Mouse (Mus musculus) C2C12 (cell line): ENCODE data around the gene Atp6v0d1.

ENCODE experiments used
- CEBPB ChIP-seq: IDR thresholded peaks from one replicate; pipeline ENCODE4 v1.6.1; 2011; ENCODE audit warnings: low read depth, mild to moderate bottlenecking, control low read depth, moderate library complexity
- CTCF ChIP-seq: IDR thresholded peaks from one replicate; pipeline ENCODE4 v1.5.1; 2011; ENCODE audit not compliant: control insufficient read depth, insufficient read depth, insufficient read length
- FOSL1 ChIP-seq: IDR thresholded peaks from one replicate; pipeline ENCODE4 v1.8.0; 2011; ENCODE audit warnings: mild to moderate bottlenecking, low read length; ENCODE audit not compliant: poor library complexity, insufficient read depth, severe bottlenecking
- MAX ChIP-seq: IDR thresholded peaks from one replicate; pipeline ENCODE4 v1.6.1; 2011; ENCODE audit warnings: mild to moderate bottlenecking, control low read depth
- MYOD1 ChIP-seq: IDR thresholded peaks from one replicate; pipeline ENCODE4 v1.6.1; 2011; ENCODE audit warnings: low read depth; ENCODE audit not compliant: control insufficient read depth, insufficient read length
- USF1 ChIP-seq: IDR thresholded peaks from one replicate; pipeline ENCODE4 v1.6.1; 2011; ENCODE audit warnings: low read depth, mild to moderate bottlenecking, control low read depth, moderate library complexity

DNA sequence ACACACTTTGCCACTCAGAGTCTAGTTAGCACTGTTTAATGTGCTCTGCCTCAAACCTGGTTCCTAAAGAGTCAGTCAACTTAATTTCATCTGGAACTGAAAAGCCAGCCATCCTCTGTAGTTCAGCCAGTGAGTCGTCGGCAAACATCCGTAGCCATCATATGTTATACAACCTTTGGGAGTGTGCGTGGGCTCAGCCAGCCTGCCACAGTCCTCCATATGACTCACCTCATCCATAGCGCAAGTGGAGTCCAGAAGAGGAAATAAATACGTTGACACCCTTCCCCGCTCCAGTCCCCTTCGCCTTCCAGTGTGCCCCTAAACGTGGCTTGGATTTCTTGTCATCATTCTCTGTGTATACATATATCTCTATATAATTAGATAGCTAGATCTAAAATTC lies 6.0 kb upstream of the Atp6v0d1 start:
- no peak for TF ChIP-seq CEBPB
- no peak for TF ChIP-seq CTCF
- no peak for TF ChIP-seq USF1
- TF ChIP-seq MYOD1: no peak
- TF ChIP-seq MAX: no peak
- no peak for TF ChIP-seq FOSL1
